Mouse (Mus musculus): ENCODE measurements at regions not wholly inside any gene's neighbourhood (a gene's known extent, or its start where the extent isn't known, plus 50 kb on each side); places are given as distances from the start of the nearest gene placed in this dataset.

GRCm38 (mm10) chr8:93689832-93690471 is 119.8 kb upstream of the Gnao1 start:
- no peak for DNase-seq (ENCODE audit: low read depth)

GRCm38 (mm10) chr8:93691375-93691774 is 118.4 kb upstream of the Gnao1 start:
- DNase-seq (ENCODE audit: low read depth): no peak

GRCm38 (mm10) chr8:93691826-93692225 is 117.9 kb upstream of the Gnao1 start:
- DNase-seq (ENCODE audit: low read depth): no peak

- no peak for DNase-seq (ENCODE audit: low read depth)
Measured at GRCm38 (mm10) chr8:93697206-93697605, 112.6 kb upstream of the Gnao1 start.

DNA sequence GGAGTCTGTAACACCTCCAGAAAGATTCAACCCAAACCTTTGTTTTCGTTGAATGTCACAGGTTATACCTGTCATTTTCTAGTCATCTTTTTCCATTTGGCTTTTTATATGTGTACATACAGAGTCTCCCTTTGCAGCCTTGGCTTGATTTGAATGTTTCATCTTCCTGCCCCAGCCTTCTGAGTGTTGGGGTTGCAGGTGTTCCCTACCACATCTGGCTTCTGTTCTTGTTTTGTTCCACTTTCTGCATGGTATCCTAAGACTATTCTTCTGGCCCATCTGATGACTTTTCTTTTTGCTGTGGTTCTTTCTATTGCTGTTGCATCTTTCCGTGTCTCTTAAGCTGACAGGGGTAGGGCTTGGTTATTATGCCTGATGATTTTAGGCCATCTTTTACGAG is 111.3 kb upstream of the Gnao1 start:
- no peak for DNase-seq (ENCODE audit: low read depth)

- DNase-seq (ENCODE audit: low read depth): no peak
Measured at GRCm38 (mm10) chr8:93701391-93701790, 108.4 kb upstream of the Gnao1 start.

DNA sequence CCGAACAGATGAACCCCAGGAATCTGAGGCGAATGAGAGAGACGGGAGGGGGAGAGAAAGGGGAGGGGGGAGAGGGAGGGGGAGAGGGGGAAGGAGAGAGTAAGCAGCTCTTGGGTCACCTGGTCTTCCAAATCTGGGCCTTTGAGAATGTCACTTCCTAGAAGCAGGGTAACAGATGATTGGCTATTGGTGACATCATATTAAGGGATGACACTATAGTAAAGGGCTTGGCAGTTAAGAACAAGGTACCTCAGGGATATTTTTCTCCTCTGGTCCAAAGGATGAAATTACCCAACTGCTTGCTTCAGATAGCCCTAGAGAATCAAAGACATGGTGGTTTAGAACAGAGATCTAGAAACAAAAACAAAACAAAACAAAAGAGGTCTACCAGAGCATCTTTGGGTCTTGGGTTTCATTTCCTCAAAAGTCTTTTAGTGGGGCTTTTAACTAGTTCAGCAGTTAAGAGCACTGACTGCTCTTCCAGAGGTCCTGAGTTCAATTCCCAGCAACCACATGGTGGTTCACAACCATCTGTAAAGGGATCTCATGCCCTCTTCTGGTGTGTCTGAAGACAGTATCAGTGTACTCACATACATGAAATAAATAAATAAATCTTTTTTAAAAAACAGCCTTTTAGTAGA is 97.6 kb upstream of the Gnao1 start:
- no peak for DNase-seq (ENCODE audit: low read depth)

DNA sequence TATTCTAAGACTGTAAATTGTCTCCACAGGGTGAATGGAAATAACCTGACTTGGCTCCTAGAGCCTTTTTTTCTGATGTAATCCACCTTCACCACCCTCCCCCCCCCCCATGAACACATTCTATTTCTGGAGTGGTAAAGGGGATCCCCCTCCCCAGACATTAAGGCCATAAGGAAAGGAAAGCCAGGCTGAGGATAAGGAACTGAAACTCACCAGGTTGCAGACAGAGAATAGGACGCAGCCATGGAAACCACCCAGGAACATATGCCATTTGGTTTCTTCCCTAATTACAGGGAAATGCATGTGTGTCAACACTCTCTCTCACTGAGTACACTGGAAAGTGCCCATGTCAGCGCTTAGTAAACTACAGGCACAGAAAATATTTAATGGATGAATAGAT is 96.5 kb upstream of the Gnao1 start:
- DNase-seq (ENCODE audit: low read depth): no peak

DNA sequence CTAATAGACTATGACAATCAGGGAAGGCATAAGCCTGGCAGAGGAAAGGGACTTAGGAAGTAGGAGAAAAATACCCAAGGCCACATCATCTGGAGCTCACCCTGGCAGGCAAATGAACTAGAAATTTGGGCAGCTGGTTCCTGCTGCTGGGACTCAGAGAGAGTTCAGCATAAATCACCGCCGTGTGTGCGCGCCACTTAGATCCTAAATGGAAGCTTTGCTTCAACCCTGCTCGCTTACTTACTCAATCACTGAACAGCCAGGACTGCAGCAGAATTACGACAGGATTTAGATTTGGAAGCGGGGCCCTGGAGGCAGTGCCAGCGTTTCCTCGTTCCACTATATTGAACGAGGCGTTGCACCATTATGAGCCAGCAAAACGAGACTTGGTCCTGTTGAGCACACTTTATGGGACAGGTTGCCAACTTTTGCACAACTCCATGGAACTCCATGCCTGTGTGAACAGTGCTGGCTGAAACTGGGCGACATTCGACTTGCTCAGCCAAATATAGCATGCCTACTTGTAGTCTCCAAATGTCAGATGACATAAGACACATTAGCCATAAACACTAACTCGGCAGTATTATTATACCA is 84.8 kb upstream of the Gnao1 start:
- no peak for DNase-seq (ENCODE audit: low read depth)

DNA sequence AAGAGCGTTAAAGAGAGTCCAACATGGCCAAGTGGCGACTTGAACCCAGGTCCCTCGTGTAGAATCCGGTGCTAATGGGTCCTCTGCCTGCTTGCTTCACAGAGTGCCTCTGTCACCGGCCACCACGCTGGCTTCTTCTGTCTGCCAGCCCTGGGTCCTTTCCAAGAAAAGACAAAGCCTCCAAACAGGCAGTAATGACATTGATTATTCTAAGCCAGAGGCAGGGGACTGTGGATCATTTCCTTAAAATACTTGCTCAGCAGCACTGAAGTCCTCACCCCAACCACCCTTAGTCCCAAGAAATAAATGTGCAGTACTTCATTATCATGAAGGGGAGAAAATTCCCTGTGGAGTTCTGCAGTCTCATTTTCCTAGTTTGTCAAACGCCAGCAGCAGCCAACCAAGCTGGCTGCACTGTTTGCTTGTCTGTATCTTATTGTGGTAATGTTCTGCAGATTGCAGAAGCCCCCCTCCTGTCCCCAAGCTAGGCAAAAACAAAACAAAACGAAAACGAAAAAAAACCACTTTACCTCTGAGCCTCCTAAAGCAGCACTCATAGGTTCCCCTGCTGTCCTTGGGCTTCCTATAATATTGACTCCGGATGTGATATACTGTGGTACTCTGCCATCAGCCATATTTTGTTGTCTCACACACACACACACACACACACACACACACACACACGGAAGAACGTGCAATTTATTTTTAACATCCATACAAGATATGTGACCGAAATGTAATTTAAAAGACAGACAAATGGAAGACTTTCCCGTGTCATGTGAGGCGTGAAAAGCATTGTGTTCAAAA is 80.4 kb upstream of the Gnao1 start:
- DNase-seq (ENCODE audit: low read depth): no peak

GRCm38 (mm10) chr8:93730738-93731700 is 78.7 kb upstream of the Gnao1 start:
- DNase-seq (ENCODE audit: low read depth): no peak

GRCm38 (mm10) chr8:93734818-93735217 is 74.9 kb upstream of the Gnao1 start:
- no peak for DNase-seq (ENCODE audit: low read depth)

DNA sequence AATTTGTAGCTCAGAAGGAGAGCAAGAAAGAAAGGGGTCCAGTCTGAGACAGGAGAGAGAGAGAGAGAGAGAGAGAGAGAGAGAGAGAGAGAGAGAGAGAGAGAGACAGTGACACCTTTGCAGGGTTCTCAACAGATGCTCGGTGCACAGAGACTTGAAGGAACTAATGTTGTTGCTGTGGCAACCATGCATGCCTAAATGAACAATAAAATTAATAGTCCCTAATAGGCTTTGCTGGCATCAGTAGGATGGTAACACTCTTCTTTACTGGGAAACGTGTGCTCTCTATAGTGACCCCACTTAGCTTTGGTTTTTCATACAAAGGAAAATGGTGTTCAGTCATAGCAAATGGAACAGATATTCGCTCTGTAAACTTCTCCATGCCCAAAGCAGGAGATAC is 69.5 kb upstream of the Gnao1 start:
- DNase-seq (ENCODE audit: low read depth): no peak

- no peak for DNase-seq (ENCODE audit: low read depth)
Measured at GRCm38 (mm10) chr8:93748720-93749119, 61.0 kb upstream of the Gnao1 start.

DNA sequence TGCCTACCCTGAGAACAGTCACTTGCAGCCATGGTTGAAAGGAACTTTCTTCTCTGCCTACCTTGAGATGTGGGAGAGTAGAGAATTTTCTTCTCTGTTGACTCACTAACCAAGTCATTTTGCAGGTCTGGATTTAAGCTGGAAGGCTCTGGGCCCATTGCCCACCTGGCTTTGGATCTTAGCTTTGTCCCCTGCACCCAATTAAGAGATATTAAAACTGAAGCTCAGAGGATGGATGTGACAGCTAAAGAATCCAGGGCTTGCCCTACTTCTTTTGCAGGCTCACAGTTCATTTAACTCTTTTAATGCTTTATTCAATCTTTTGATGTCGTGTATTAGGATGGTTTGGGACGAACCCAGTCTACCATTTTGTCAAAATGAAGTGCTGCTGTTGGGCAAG is 58.8 kb upstream of the Gnao1 start:
- DNase-seq (ENCODE audit: low read depth): no peak

DNA sequence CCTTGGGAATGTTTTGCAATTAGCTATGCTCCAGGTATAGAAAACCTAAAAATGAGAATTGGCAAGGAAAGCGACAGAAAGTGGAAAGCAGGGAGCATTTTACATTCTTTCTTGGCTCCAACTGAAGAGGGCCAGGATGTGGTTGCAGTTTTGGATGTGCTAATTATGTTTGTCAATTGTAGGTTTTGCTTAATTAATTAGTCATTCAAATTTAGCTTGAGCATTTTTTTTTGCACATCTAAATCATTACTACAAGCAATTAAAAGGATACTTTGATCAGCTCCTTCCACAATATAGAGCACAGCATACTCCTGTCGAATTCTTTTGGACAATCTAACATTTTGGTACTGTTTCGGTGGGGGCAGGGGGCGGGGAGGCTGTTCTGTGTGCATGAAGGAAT is 53.8 kb upstream of the Gnao1 start:
- no peak for DNase-seq (ENCODE audit: low read depth)
